Mouse (Mus musculus) heart, adult 2 months (tissue): Measurements from ENCODE around the gene Fermt2.
A peak's percentile ranks its signal among the peaks of the same experiment; 100 is the strongest.

ENCODE experiments used
- CTCF ChIP-seq: fragments of 200-600 bp; IDR thresholded peaks from 2 replicates; pipeline ENCODE4 v1.8.1; 2022; ENCODE audit warnings: antibody characterized with exemption, mild to moderate bottlenecking, moderate library complexity
- EP300 ChIP-seq: fragments of 200-500 bp; IDR thresholded peaks from 2 replicates; pipeline ENCODE4 v1.6.1; 2011; ENCODE audit warnings: low read depth, low read length, control low read depth; ENCODE audit not compliant: insufficient read depth
- POLR2A ChIP-seq: fragments of 200-500 bp; IDR thresholded peaks from 2 replicates; pipeline ENCODE4 v1.6.1; 2011; ENCODE audit warnings: mild to moderate bottlenecking, low read depth, low read length, control low read depth; ENCODE audit not compliant: insufficient read depth

DNA sequence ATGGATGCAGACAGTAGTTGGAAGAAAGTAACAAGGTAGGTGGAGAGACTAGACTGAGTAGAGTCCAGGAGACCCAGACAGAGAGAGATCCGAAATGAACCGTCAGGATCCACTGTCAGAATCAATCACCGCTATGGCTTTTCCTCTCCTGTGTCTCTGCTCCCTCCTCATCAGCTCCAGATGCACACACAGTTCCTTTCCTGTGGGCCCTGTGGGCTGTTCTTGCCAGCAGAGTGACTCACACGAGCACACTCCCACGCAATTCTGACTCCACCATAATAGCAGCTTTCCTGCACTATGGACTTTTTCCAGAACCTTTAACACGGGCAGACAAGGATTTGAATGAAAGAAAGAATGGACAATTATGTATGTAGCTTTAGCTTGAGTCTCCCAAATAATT, 31.8 kb upstream of the Fermt2 start:
- TF ChIP-seq CTCF: no peak
- 0 out of 2 replicates have a peak, but pooled peaks have one; percentile 66 for TF ChIP-seq EP300
- no peak for TF ChIP-seq POLR2A
